Mouse (Mus musculus) mouse embryonic stem cell (cell line): Measurements from ENCODE around the gene Eprs.

ENCODE experiments used
- in situ Hi-C, 2 experiments: fragments of 300-500 bp; cut with MboI; formaldehyde crosslinking; loops; 1 replicate in 1 of 2; 3 replicates in 1 of 2; pipeline ENCODE4 v1.14.3; 2019 to 2020; ENCODE audit warnings: low sequenced_read_pairs in 2 of 2, low pct_unique_long_range_greater_than_20kb in 1 of 2, mixed read lengths in 1 of 2; ENCODE audit not compliant: unreplicated experiment in 1 of 2

The Eprs gene

DNA sequence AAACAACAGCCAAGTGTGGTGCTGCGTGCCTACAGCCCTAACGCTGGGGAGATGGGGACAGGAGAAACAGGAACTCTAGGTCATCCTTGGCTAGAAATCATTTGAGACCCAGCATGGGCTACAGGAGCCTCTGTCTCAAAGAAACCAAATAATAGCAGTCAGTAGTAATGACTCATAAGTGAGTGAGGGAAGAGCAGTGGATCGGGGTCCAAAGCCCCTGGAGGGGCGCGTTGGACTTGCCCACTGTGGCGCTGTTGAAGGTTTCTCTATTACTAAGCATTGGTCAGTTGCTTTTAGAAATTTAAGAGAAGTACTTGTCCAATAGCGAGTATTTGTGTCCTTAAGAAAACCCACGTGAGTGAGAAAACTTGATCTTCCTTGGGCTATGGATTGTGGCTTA lies 9.5 kb upstream of the Eprs start:
- in situ Hi-C loops: no loop called here

DNA sequence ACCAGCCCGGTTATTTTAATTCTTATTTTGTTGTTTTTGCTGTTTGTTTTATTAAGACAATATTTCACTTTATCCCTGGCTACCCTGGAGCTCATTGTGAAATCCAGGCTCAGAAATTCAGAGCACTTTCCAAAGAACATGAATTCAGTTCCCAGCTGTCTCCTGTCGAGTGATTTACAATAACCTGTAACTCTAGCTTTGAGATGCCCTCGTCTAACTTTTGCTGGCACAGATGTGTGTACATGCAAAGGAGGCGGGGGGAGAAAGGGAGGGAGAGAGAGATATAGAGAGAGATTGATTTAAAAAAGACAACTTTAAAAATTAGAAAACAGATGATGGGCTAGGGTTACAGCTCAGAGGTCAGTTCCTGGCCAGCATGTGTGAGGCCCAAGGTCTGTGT lies 8.1 kb upstream of the Eprs start:
- in situ Hi-C loops: no loop called here

DNA sequence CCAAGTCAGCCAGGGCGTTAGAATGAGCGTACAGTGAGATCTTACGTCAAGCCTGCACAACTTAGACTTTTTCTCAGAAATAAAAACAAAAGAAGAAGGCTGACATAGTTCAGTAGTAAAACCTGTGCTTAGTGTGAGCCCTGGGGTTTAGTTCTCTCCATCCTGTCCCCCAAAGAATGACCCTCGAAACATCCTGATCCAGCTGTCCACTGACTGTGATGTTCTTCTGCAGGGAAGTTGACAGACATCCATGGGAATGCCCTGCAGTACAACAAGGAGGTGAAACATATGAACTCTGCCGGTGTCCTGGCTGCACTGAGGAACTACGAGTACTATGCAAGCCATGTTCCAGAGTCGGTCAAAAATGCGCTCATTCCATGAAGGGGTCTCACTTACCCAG lies 6.6 kb upstream of the Eprs start:
- in situ Hi-C loops: no loop called here

GRCm38 (mm10) chr1:185358211-185358610 lies 4.6 kb upstream of the Eprs start:
- in situ Hi-C loops: no loop called here

GRCm38 (mm10) chr1:185363526-185364182 lies 810 bp downstream of the Eprs start:
- in situ Hi-C loops: no loop called here

GRCm38 (mm10) chr1:185364183-185364540 lies 1.3 kb downstream of the Eprs start:
- in situ Hi-C loops: no loop called here

- in situ Hi-C loops: no loop called here
These were observed 4.5 kb downstream of the Eprs start for GRCm38 (mm10) chr1:185367383-185367782.

DNA sequence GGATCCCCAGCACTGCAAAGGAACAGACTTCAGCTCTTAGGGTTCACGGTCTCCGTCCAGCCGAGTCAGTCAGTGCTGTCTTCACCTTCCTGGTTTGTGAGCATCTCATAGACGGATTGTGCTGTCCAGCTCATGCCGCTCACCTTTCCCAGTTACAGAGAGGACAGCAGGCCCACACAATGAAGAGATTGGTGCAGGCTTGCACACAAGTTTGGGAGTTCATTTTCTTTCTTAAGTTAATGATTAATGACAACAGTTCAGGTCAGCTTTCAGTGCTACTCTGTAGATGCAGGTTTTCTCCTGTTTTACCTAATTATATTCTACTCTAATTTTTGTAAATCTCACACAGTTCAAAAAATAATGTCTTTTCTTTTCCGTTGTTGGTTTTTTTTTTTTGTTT lies 7.1 kb downstream of the Eprs start:
- in situ Hi-C loops: no loop called here

GRCm38 (mm10) chr1:185376390-185376789 lies 13.5 kb downstream of the Eprs start:
- in situ Hi-C loops: loop anchor here (5.0 kb wide), 1 partner anchor 36 kb away; no protein-coding TSS in a partner anchor

DNA sequence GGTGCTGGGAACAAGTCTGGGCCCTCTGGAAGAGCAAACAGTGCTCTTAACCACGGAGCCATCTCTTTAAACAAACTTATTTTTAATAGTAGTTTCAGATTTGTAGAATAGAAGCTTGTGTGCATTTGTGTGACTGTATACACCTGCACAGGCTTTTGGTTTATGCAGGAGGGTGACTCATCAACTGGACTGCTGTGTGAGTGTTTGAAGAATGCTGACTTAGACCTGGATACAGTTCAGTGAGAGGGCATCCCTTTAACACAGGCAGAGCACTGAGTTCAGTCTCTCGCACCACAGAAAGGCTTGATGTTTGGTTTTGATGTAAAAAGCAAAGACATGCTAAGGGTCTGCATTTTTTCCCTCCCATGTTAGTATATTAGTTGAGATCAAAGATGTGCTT lies 14.6 kb downstream of the Eprs start:
- in situ Hi-C loops: loop anchor here (5.0 kb wide), 1 partner anchor 35 kb away; no protein-coding TSS in a partner anchor

- in situ Hi-C loops: no loop called here
These were observed 38.8 kb downstream of the Eprs start for GRCm38 (mm10) chr1:185401615-185402014.

DNA sequence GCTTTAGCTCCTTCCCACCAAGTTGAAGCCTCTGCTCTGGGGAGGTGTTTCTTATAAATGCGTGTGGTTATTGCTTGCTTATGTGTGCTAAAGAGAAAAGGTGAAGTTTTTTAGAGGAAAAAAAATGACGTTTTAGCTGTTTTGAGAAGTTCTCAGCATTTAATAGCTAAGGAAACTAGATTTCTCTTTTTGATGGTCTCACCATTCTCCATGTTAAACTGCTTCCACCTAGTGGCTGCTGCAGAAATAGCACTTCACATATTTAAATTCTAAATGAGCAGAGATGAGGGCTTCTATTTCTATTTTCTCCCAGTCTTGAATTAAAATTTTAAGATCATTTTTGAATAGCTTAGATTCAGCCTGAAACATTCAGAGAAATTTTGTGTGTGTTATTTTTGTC lies 41.2 kb downstream of the Eprs start:
- in situ Hi-C loops: no loop called here

DNA sequence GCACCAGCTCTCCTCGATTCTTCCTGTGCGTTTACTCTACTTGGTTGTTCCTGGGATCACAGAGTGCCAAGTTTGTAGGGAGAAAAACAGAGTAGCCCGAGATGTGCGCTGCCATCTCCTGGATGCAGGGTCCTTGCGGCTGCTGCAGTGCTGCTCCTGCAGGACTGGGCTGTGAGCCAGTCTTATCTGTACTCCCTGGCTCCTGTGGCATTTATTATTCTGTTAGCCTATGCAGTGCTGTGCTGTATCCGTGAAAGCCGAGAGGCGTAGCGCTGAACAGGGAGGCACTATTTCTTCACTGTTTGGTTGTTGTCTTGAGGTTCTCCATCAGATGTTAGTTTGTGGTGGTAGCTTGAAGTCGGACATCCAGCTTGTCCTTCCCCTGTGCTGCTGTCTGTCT lies 43.1 kb downstream of the Eprs start:
- in situ Hi-C loops: no loop called here

- in situ Hi-C loops: loop anchor here (5.0 kb wide), 1 partner anchor 33 kb away; no protein-coding TSS in a partner anchor
These were observed 47.0 kb downstream of the Eprs start for GRCm38 (mm10) chr1:185409831-185410230.

DNA sequence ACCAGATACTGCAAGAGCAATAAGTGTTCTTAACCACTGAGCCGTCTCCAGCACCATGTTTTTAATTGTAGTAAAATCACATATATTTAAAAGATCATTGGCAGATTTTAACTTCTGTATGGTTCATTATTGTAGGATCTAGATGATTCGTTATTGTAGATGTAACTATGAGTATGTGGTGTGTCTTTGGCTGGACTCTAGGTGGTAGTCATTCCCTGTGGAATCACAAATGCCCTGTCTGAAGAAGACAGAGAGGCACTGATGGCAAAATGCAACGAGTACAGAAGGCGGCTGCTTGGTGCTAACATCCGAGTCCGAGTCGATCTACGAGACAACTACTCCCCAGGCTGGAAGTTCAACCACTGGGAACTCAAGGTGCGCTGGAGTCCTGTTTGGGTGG lies 55.2 kb downstream of the Eprs start:
- in situ Hi-C loops: no loop called here

GRCm38 (mm10) chr1:185419805-185420204 lies 57.0 kb downstream of the Eprs start:
- in situ Hi-C loops: no loop called here

- in situ Hi-C loops: no loop called here
These were observed 57.9 kb downstream of the Eprs start for GRCm38 (mm10) chr1:185420776-185421175.

GRCm38 (mm10) chr1:185426583-185426982 lies 63.7 kb downstream of the Eprs start:
- in situ Hi-C loops: no loop called here

GRCm38 (mm10) chr1:185430488-185430887 lies 67.6 kb downstream of the Eprs start:
- in situ Hi-C loops: loop anchor here in 1 of 2 experiments (10.0 kb wide), 1 partner anchor 74 kb away; no protein-coding TSS in a partner anchor

GRCm38 (mm10) chr1:185431245-185431997 lies 68.6 kb downstream of the Eprs start:
- in situ Hi-C loops: loop anchor here in 1 of 2 experiments (10.0 kb wide), 1 partner anchor 73 kb away; no protein-coding TSS in a partner anchor
